8 mouse cellular contexts compared by ENCODE assay signal in the genomic region with DNA sequence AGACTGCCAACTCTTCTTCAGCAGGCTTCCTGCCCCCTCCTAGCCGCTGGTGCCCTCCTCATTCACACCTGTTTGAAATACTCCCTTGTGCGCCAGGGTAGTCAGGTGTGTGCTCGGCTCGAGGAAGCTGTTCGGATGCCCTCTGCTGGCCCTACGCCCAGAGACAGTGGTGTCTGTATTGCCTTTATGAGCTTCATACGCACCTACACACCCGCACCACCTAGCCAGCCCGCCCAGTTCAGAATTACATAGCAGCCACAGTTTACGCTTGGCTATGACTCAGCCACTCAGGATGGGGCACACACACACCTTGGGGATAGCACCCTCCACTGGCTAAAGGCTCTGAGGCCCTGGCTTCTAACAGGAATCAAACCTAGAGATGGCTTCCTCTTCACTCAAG. TPM values are rescaled to one million over a fixed set of nuclear protein-coding genes. Genes with fewer than 3 reads are reported as not detected.
DNase-seq lines count a peak whose midpoint lies in the region; ATAC-seq lines count a peak whose summit lies in the region.

No protein-coding gene starts in this region.

- DNase-seq in cerebellum, postnatal 10 days = peak; percentile 35 to 42
- DNase-seq in 416B (ENCODE audit: low read depth) = peak; percentile 54
- peak; percentile 33 for DNase-seq in liver
- peak; percentile 25 for DNase-seq in spleen, adult 12 weeks (ENCODE audit: low spot score)
- DNase-seq in layer of hippocampus, adult 9-11 months = no peak

- ATAC-seq in cerebellum, adult (ENCODE audit: insufficient number of reproducible peaks, low FRiP score, low TSS enrichment) = no peak
- ATAC-seq in erythroblast, adult 5-6 weeks (replicated peaks; ENCODE audit: low FRiP score, poor library complexity, severe bottlenecking) = peak; percentile 47; the same call in 1 of the 2 replicates
- no peak for ATAC-seq in monocyte, adult 5-6 weeks (replicated peaks; ENCODE audit: insufficient number of reproducible peaks, low FRiP score, low TSS enrichment, poor library complexity, severe bottlenecking)

RNA-seq across cellular contexts. Expression of a gene that starts 13.9 kb away (rescaled TPM):
- 15.5 and 20.4 TPM in 2 replicates for total RNA-seq in erythroblast, adult 5-6 weeks (2015; ENCODE audit: low replicate concordance)
- total RNA-seq in erythroblast, adult 5-6 weeks (2017; ENCODE audit: low replicate concordance) = 91.9 and 143 TPM in 2 replicates
- total RNA-seq in monocyte, adult 5-6 weeks (2017) = 120 to 326 TPM (median 130 TPM) in 3 replicates

RNA-seq across cellular contexts. Expression of a gene that starts 43.5 kb away (rescaled TPM):
- total RNA-seq in erythroblast, adult 5-6 weeks (2015; ENCODE audit: low replicate concordance) = not detected in 2 replicates
- total RNA-seq in erythroblast, adult 5-6 weeks (2017; ENCODE audit: low replicate concordance) = 0.14 TPM in 1 of 2 replicates, not detected in the other
- 0.11 to 1.8 TPM (median 0.19 TPM) in 3 replicates for total RNA-seq in monocyte, adult 5-6 weeks (2017)
